Mouse (Mus musculus) duodenum, adult 2 months (tissue): ENCODE measurements around the gene Unc119b. TPM values are rescaled to one million over a fixed set of nuclear protein-coding genes. Genes with fewer than 3 reads are reported as not detected.

Source experiments
- polyA plus RNA-seq: library from polyadenylated mRNA; depleted of rRNA; stranded (reverse); fragments of >200 nt; gene quantifications from 2 replicates; pipeline ENCODE4 v1.2.3, GENCODE M21; 2012; ENCODE audit warnings: low replicate concordance; rRNA removed

Gene Unc119b
- 22.9 and 24.4 TPM in 2 replicates for polyA plus RNA-seq

GRCm38 (mm10) chr5:115134234-115135165 is at the start of gene Unc119b:
Unc119b (minus strand) TSS chr5:115134975.

GRCm38 (mm10) chr5:115158040-115158983 is 23.5 kb upstream of the Unc119b start, which contains the start of gene Mlec:
Mlec (minus strand) TSS chr5:115158179.

GRCm38 (mm10) chr5:115118961-115119570 is 15.7 kb downstream of the Unc119b start, which contains the start of gene Acads:
Acads (minus strand) TSS chr5:115119346.

GRCm38 (mm10) chr5:115098195-115098594 is 36.6 kb downstream of the Unc119b start, which contains the start of gene Gm10401:
Gm10401 (minus strand) TSS chr5:115098295.

Other genes starting within 250 kb of the Unc119b start
- 7.4 and 29.4 TPM in 2 replicates for gene Oasl2, start 238.0 kb downstream of the Unc119b start, polyA plus RNA-seq
- 61.4 and 170 TPM in 2 replicates for gene Oasl1, start 211.7 kb downstream of the Unc119b start, polyA plus RNA-seq
- 8.0 and 12.2 TPM in 2 replicates for gene 2210016L21Rik, start 192.8 kb downstream of the Unc119b start, polyA plus RNA-seq
- 27.0 and 31.0 TPM in 2 replicates for gene Hnf1a, start 163.9 kb downstream of the Unc119b start, polyA plus RNA-seq
- 55.0 and 82.5 TPM in 2 replicates for gene Sppl3, start 123.8 kb downstream of the Unc119b start, polyA plus RNA-seq
- not detected in 2 replicates for gene Gm10401, start 36.7 kb downstream of the Unc119b start, polyA plus RNA-seq
- gene Acads, start 15.6 kb downstream of the Unc119b start, polyA plus RNA-seq = 108 and 115 TPM in 2 replicates
- 79.9 and 88.7 TPM in 2 replicates for gene Mlec, start 23.2 kb upstream of the Unc119b start, polyA plus RNA-seq
- gene Cabp1, start 59.4 kb upstream of the Unc119b start, polyA plus RNA-seq = 1.3 and 1.8 TPM in 2 replicates
- 88.3 and 126 TPM in 2 replicates for gene Pop5, start 100.9 kb upstream of the Unc119b start, polyA plus RNA-seq
- 116 and 207 TPM in 2 replicates for gene Rnf10, start 137.9 kb upstream of the Unc119b start, polyA plus RNA-seq
- gene Coq5, start 144.7 kb upstream of the Unc119b start, polyA plus RNA-seq = 5.3 and 8.8 TPM in 2 replicates
- 36.5 and 44.0 TPM in 2 replicates for gene Dynll1, start 166.0 kb upstream of the Unc119b start, polyA plus RNA-seq
- gene Srsf9, start 192.2 kb upstream of the Unc119b start, polyA plus RNA-seq = 13.2 and 25.7 TPM in 2 replicates
- 3.6 and 4.6 TPM in 2 replicates for gene Gatc, start 206.2 kb upstream of the Unc119b start, polyA plus RNA-seq
- gene Triap1, start 206.2 kb upstream of the Unc119b start, polyA plus RNA-seq = 4.4 and 5.8 TPM in 2 replicates
- 4,451 and 10,335 TPM in 2 replicates for gene Cox6a1, start 214.0 kb upstream of the Unc119b start, polyA plus RNA-seq